Mouse (Mus musculus): Measurements from ENCODE around the gene Upk3a. TPM values are rescaled to one million over a fixed set of nuclear protein-coding genes. Genes with fewer than 3 reads are reported as not detected.
"Not testable (repeated sequence)": the region's sequence is repeated elsewhere in the genome, so short reads cannot be mapped to it uniquely, and the experiment has no call there.

Upk3a gene
- polyA plus RNA-seq, 1 experiment from 2014 or later = 104 TPM

GRCm38 (mm10) chr15:85012662-85013054, 4.3 kb upstream of the Upk3a start:
- no peaks in the 10 kb centered on the region for H3K27me3 ChIP-seq (ENCODE audit: insufficient read depth, low read length)
- ATAC-seq (replicated peaks; ENCODE audit: low FRiP score, low read depth) = peak; percentile 61
- TF ChIP-seq CTCF (IDR thresholded peaks at IDR 0.05; ENCODE audit: low read depth) = no peak
- WGBS = 30% methylated on average over 2 of the region's 2 CpGs
- no peaks in the 10 kb centered on the region for H3K36me3 ChIP-seq (ENCODE audit: insufficient read depth, low read length)
- peak overlapping the region; percentile 30 for H3K4me2 ChIP-seq (ENCODE audit: low read length)
- no peaks in the 10 kb centered on the region for H3K9me3 ChIP-seq (replicated peaks; ENCODE audit: low read length)
- peaks cover 7% of the 10 kb centered on the region; the same call in 1 of the 2 replicates for H3K4me1 ChIP-seq (replicated peaks; ENCODE audit: insufficient read depth, low read length)
- peak overlapping the region; percentile 70 for H3K27ac ChIP-seq
- H3K4me3 ChIP-seq (replicated peaks; ENCODE audit: low read depth, low read length) = no peak overlapping the region
- no peak overlapping the region for H3K9ac ChIP-seq (ENCODE audit: low read depth, low read length)
- DNase-seq (ENCODE audit: low spot score) = peak; percentile 27

- no peak for ATAC-seq (replicated peaks; ENCODE audit: low FRiP score, low read depth)
- H3K9ac ChIP-seq (ENCODE audit: low read depth, low read length) = no peak overlapping the region
- no peaks in the 10 kb centered on the region for H3K9me3 ChIP-seq (replicated peaks; ENCODE audit: low read length)
- no peaks in the 10 kb centered on the region for H3K36me3 ChIP-seq (ENCODE audit: insufficient read depth, low read length)
- no peak overlapping the region for H3K27ac ChIP-seq
- DNase-seq (ENCODE audit: low spot score) = no peak
- whole genome bisulfite sequencing = 74% methylated on average over 11 of the region's 11 CpGs
- no peaks in the 10 kb centered on the region for H3K27me3 ChIP-seq (ENCODE audit: insufficient read depth, low read length)
- no peak overlapping the region for H3K4me3 ChIP-seq (replicated peaks; ENCODE audit: low read depth, low read length)
- H3K4me1 ChIP-seq (replicated peaks; ENCODE audit: insufficient read depth, low read length) = peaks cover 7% of the 10 kb centered on the region; the same call in 1 of the 2 replicates
- no peak for TF ChIP-seq CTCF (IDR thresholded peaks at IDR 0.05; ENCODE audit: low read depth)
- no peak overlapping the region for H3K4me2 ChIP-seq (ENCODE audit: low read length)
These were observed 1.2 kb upstream of the Upk3a start for GRCm38 (mm10) chr15:85015771-85016170.

GRCm38 (mm10) chr15:85022211-85022610, 5.3 kb downstream of the Upk3a start:
- no peak overlapping the region for H3K27ac ChIP-seq
- no peaks in the 10 kb centered on the region for H3K27me3 ChIP-seq (ENCODE audit: insufficient read depth, low read length)
- ATAC-seq (replicated peaks; ENCODE audit: low FRiP score, low read depth) = no peak
- no peak overlapping the region for H3K9ac ChIP-seq (ENCODE audit: low read depth, low read length)
- no peak for DNase-seq (ENCODE audit: low spot score)
- H3K4me2 ChIP-seq (ENCODE audit: low read length) = no peak overlapping the region
- no peaks in the 10 kb centered on the region for H3K36me3 ChIP-seq (ENCODE audit: insufficient read depth, low read length)
- H3K9me3 ChIP-seq (replicated peaks; ENCODE audit: low read length) = no peaks in the 10 kb centered on the region
- no peak overlapping the region for H3K4me3 ChIP-seq (replicated peaks; ENCODE audit: low read depth, low read length)
- WGBS = 63% methylated on average over 4 of the region's 4 CpGs
- no peaks in the 10 kb centered on the region for H3K4me1 ChIP-seq (replicated peaks; ENCODE audit: insufficient read depth, low read length)
- no peak for TF ChIP-seq CTCF (IDR thresholded peaks at IDR 0.05; ENCODE audit: low read depth)

- H3K9me3 ChIP-seq (replicated peaks; ENCODE audit: low read length) = no peaks in the 10 kb centered on the region
- no peak for TF ChIP-seq CTCF (IDR thresholded peaks at IDR 0.05; ENCODE audit: low read depth)
- H3K36me3 ChIP-seq (ENCODE audit: insufficient read depth, low read length) = no peaks in the 10 kb centered on the region
- no peaks in the 10 kb centered on the region for H3K4me1 ChIP-seq (replicated peaks; ENCODE audit: insufficient read depth, low read length)
- no peak overlapping the region for H3K4me3 ChIP-seq (replicated peaks; ENCODE audit: low read depth, low read length)
- no peaks in the 10 kb centered on the region for H3K27me3 ChIP-seq (ENCODE audit: insufficient read depth, low read length)
- no peak overlapping the region for H3K9ac ChIP-seq (ENCODE audit: low read depth, low read length)
- H3K4me2 ChIP-seq (ENCODE audit: low read length) = no peak overlapping the region
- ATAC-seq (replicated peaks; ENCODE audit: low FRiP score, low read depth) = no peak
- no peak for DNase-seq (ENCODE audit: low spot score)
- 81% methylated on average over 4 of the region's 4 CpGs for WGBS
- H3K27ac ChIP-seq = no peak overlapping the region
These were observed 9.3 kb downstream of the Upk3a start for GRCm38 (mm10) chr15:85026197-85026596.

- TF ChIP-seq CTCF (IDR thresholded peaks at IDR 0.05; ENCODE audit: low read depth) = no peak
- H3K4me2 ChIP-seq (ENCODE audit: low read length) = no peak overlapping the region
- no peaks in the 10 kb centered on the region for H3K36me3 ChIP-seq (ENCODE audit: insufficient read depth, low read length)
- no peak overlapping the region for H3K4me3 ChIP-seq (replicated peaks; ENCODE audit: low read depth, low read length)
- no peaks in the 10 kb centered on the region for H3K27me3 ChIP-seq (ENCODE audit: insufficient read depth, low read length)
- no peak overlapping the region for H3K9ac ChIP-seq (ENCODE audit: low read depth, low read length)
- 51% methylated on average over 4 of the region's 4 CpGs for WGBS
- no peaks in the 10 kb centered on the region for H3K9me3 ChIP-seq (replicated peaks; ENCODE audit: low read length)
- no peak for ATAC-seq (replicated peaks; ENCODE audit: low FRiP score, low read depth)
- no peaks in the 10 kb centered on the region for H3K4me1 ChIP-seq (replicated peaks; ENCODE audit: insufficient read depth, low read length)
- DNase-seq (ENCODE audit: low spot score) = no peak
- no peak overlapping the region for H3K27ac ChIP-seq
These were observed 10.8 kb downstream of the Upk3a start for GRCm38 (mm10) chr15:85027740-85028139.

- not testable (repeated sequence) for H3K36me3 ChIP-seq (ENCODE audit: insufficient read depth, low read length); H3K9me3 ChIP-seq (replicated peaks; ENCODE audit: low read length); DNase-seq (ENCODE audit: low spot score); H3K4me2 ChIP-seq (ENCODE audit: low read length); H3K4me3 ChIP-seq (replicated peaks; ENCODE audit: low read depth, low read length); H3K27me3 ChIP-seq (ENCODE audit: insufficient read depth, low read length); H3K27ac ChIP-seq; ATAC-seq (replicated peaks; ENCODE audit: low FRiP score, low read depth); H3K9ac ChIP-seq (ENCODE audit: low read depth, low read length); H3K4me1 ChIP-seq (replicated peaks; ENCODE audit: insufficient read depth, low read length)
- 58% methylated on average over 1 of the region's 1 CpGs for WGBS
These were observed 11.7 kb downstream of the Upk3a start, which contains the start of gene Fam118a for GRCm38 (mm10) chr15:85028648-85029047. TSS of gene Fam118a (plus strand) at chr15:85028948.

GRCm38 (mm10) chr15:85030643-85031042, 13.7 kb downstream of the Upk3a start:
- not testable (repeated sequence) for H3K9ac ChIP-seq (ENCODE audit: low read depth, low read length); H3K4me2 ChIP-seq (ENCODE audit: low read length); H3K9me3 ChIP-seq (replicated peaks; ENCODE audit: low read length); ATAC-seq (replicated peaks; ENCODE audit: low FRiP score, low read depth); DNase-seq (ENCODE audit: low spot score); H3K4me1 ChIP-seq (replicated peaks; ENCODE audit: insufficient read depth, low read length); H3K4me3 ChIP-seq (replicated peaks; ENCODE audit: low read depth, low read length); H3K27ac ChIP-seq; H3K27me3 ChIP-seq (ENCODE audit: insufficient read depth, low read length); H3K36me3 ChIP-seq (ENCODE audit: insufficient read depth, low read length)
- 71% methylated on average over 1 of the region's 1 CpGs for WGBS

Data from kidney, postnatal 0 days (tissue).